Mouse (Mus musculus) T-helper 17 cell (primary cell): ENCODE data around the gene Taok2.

Experiments
- in situ Hi-C, 2 experiments: fragments of 300-600 bp; cut with MboI, MseI; formaldehyde crosslinking; loops; 1 replicate in 1 of 2; 2 replicates in 1 of 2; pipeline ENCODE4 v1.15.1; 2025; ENCODE audit warnings: high pct_unique_total_duplicates in 2 of 2

The Taok2 gene

DNA sequence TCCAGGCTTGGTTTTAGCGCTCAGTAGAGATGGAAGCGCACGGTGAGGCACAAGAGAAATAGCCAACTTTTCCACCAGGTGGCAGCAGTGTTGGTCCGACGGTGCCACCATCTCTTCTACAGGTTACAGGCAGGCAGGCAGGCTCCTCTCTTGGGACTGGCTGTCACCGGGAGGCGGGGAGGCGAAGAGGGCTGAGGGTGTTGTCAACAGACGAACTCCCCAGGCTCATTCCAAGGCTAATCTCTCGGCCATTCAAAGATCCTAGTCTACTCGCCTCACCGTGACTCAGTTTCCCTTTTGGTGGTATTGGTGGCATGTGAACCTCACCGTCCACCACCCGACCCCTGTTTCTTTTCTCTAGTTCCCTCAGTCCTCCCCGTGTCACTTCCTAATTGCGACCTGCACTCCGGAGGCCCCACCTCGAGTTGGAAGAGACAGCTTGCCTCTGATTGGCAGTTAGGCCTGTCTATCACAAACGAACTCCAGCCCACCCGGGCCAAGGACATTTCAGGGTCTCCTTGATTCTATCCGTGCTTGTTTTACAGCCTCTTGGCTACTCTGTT, 52.4 kb downstream of the Taok2 start:
- in situ Hi-C loops, result loop anchor here in 1 of 2 experiments (5.0 kb wide), 1 partner anchor 120 kb away; the partner anchor contains the start of gene Sez6l2

DNA sequence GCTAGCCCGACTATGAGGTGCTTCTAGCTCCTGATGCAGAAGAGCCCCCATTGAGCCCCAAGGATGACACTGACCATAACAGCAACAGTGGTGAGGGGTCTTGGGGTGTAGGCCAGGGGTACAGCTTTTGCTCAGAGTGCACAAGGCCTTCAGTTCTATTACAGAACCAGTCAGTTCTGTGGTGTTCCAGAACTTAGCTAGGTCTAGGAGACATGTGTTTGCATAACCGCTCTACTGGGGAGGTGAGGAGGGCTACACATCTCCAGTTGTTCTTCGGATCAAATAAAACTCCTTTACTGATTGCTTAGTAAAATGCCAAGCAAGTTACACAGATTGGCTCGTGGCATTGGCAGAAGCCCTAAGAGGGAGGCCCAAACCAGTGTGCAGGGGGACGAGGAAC, 53.0 kb downstream of the Taok2 start, which contains the start of gene 4930451I11Rik:
Gene 4930451I11Rik, minus strand, starts transcription at position 101 of the 400 bp plus-strand sequence.
- in situ Hi-C loops, result loop anchor here in 1 of 2 experiments (5.0 kb wide), 1 partner anchor 121 kb away; the partner anchor contains the start of gene Sez6l2

GRCm38 (mm10) chr7:126825952-126826351, 58.6 kb downstream of the Taok2 start:
- in situ Hi-C loops, result loop anchor here in 1 of 2 experiments (10.0 kb wide), 1 partner anchor 279 kb away; no protein-coding TSS in a partner anchor

- in situ Hi-C loops, result loop anchor here in 1 of 2 experiments (10.0 kb wide), 1 partner anchor 279 kb away; no protein-coding TSS in a partner anchor
These were observed 59.1 kb downstream of the Taok2 start for GRCm38 (mm10) chr7:126825403-126825802.

DNA sequence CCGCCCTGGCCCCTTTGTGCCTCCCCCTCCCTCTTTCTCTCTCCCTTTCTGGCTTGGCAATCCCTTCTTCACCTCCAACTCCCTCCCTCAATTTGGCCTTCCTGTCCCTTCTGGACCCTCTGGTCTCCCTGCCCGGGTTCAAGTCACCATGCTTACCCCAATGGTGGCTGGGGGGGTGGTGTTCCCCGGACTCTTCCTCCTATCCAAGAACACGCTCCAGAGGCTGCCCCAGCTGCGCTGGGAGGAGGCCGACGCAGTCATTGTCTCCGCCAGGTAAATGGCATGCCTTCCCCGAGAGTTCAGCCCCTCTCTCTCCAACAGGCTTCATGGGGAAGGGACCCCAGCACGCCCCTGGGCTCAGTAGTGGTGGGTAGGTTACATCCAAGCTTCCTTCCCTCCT, 60.6 kb downstream of the Taok2 start:
- in situ Hi-C loops, result loop anchor here in 1 of 2 experiments (10.0 kb wide), 1 partner anchor 281 kb away; no protein-coding TSS in a partner anchor

GRCm38 (mm10) chr7:126823202-126823711, 61.2 kb downstream of the Taok2 start:
- in situ Hi-C loops, result loop anchor here in 1 of 2 experiments (10.0 kb wide), 1 partner anchor 282 kb away; no protein-coding TSS in a partner anchor

GRCm38 (mm10) chr7:126822741-126823140, 61.8 kb downstream of the Taok2 start:
- in situ Hi-C loops, result loop anchor here in 1 of 2 experiments (10.0 kb wide), 1 partner anchor 282 kb away; no protein-coding TSS in a partner anchor

DNA sequence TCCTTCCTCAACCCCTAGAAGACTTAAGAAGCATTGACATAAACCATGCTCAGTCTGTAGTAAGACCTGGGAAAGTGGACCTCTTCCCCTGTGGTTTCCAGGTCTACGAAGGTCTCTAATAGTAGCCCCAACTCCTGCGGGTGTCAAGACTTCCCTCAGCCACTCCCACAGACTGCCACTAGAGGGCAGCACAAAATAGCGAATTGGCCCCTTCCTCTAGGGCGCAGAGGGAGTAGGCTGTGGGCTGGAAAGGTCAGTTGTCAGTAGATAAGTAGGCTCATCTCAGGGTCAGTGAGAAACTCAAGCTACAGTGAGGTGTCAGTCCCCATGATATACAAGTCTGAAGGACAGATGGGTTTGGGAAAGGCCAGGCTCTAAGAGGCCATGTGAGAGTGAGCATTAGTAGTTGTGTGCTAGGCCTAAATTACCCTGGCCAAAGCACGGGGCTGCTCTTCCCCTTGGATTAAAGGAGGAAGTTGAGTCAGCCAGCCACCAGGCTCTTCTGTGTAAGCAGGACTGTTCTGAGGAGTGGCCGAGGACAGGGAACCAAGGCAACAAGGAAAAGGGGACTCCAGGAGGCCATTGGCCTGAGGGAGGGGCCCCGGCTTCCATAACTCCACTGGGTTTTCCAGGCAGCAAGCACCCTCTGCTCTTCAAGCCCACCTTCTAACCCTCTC, 62.5 kb downstream of the Taok2 start:
- in situ Hi-C loops, result loop anchor here in 1 of 2 experiments (10.0 kb wide), 1 partner anchor 283 kb away; no protein-coding TSS in a partner anchor

GRCm38 (mm10) chr7:126818818-126819217, 65.7 kb downstream of the Taok2 start:
- in situ Hi-C loops, result loop anchor here in 1 of 2 experiments (10.0 kb wide), 2 partner anchors 96 to 146 kb away; no protein-coding TSS in a partner anchor

DNA sequence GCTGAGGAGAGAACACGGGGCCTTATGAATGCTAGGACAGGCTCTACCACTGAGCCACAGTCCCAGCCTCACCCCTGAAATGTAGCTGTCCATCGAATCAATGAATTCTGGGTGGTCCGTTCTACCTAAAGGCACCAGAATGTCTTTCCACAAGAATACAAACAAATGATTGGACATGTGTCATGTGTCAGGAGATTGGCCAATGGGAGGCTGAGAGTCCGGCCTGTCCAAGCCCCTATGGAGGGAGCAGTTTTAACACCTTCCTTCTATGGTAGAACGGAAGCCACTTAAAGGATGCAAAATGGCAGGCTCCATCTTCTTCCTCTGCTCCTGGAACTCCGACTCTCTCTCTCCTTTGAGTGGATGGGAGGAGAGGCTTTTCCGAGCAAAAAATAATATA, 66.9 kb downstream of the Taok2 start:
- in situ Hi-C loops, result loop anchor here in 1 of 2 experiments (10.0 kb wide), 2 partner anchors 97 to 147 kb away; no protein-coding TSS in a partner anchor

DNA sequence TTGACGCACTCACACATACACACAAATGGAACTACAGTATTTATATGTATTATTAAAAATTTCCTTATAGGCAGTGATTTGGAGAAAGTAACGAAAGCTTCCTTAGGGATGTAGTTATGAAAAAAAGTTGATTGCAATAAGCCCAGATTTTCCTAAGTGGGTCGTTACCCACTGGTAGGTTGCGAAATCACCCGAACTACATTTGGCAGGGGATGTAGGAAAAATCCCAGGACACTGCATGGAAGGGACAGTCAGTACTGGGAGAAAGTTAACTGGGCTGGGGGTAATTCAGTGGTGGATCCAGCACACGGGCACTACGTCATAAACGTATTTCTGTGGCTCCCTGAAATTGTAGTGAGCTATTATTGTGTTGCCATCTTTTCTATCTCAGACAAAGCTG, 68.0 kb downstream of the Taok2 start:
- in situ Hi-C loops, result loop anchor here in 1 of 2 experiments (10.0 kb wide), 2 partner anchors 98 to 148 kb away; no protein-coding TSS in a partner anchor

GRCm38 (mm10) chr7:126815726-126816222, 68.7 kb downstream of the Taok2 start:
- in situ Hi-C loops, result loop anchor here in 1 of 2 experiments (10.0 kb wide), 2 partner anchors 99 to 149 kb away; no protein-coding TSS in a partner anchor
